Mouse (Mus musculus): ENCODE data around the gene Terf2.
A peak's percentile ranks its signal among the peaks of the same experiment; 100 is the strongest.

Gene Terf2

GRCm38 (mm10) chr8:107096366-107097036, at the start of gene Terf2:
Terf2 (minus strand) TSS chr8:107096547.
- DNase-seq (ENCODE audit: low read depth, low spot score): peak; percentile 96

- DNase-seq (ENCODE audit: low read depth, low spot score): no peak
Observed at GRCm38 (mm10) chr8:107143501-107143900, 47.2 kb upstream of the Terf2 start.

- no peak for DNase-seq (ENCODE audit: low read depth, low spot score)
Observed at GRCm38 (mm10) chr8:107142539-107142938, 46.2 kb upstream of the Terf2 start.

- DNase-seq (ENCODE audit: low read depth, low spot score): peak; percentile 29
Observed at GRCm38 (mm10) chr8:107139704-107140470, 43.5 kb upstream of the Terf2 start.

- no peak for DNase-seq (ENCODE audit: low read depth, low spot score)
Observed at GRCm38 (mm10) chr8:107138338-107138737, 42.0 kb upstream of the Terf2 start.

GRCm38 (mm10) chr8:107137591-107137990, 41.2 kb upstream of the Terf2 start:
- no peak for DNase-seq (ENCODE audit: low read depth, low spot score)

GRCm38 (mm10) chr8:107136003-107136612, 39.8 kb upstream of the Terf2 start:
- no peak for DNase-seq (ENCODE audit: low read depth, low spot score)

- no peak for DNase-seq (ENCODE audit: low read depth, low spot score)
Observed at GRCm38 (mm10) chr8:107133881-107134280, 37.5 kb upstream of the Terf2 start.

- DNase-seq (ENCODE audit: low read depth, low spot score): no peak
Observed at GRCm38 (mm10) chr8:107132581-107133491, 36.5 kb upstream of the Terf2 start.

GRCm38 (mm10) chr8:107130028-107130427, 33.7 kb upstream of the Terf2 start:
- DNase-seq (ENCODE audit: low read depth, low spot score): no peak

GRCm38 (mm10) chr8:107129171-107130025, 33.1 kb upstream of the Terf2 start:
- DNase-seq (ENCODE audit: low read depth, low spot score): no peak

GRCm38 (mm10) chr8:107124343-107124742, 28.0 kb upstream of the Terf2 start:
- no peak for DNase-seq (ENCODE audit: low read depth, low spot score)

- no peak for DNase-seq (ENCODE audit: low read depth, low spot score)
Observed at GRCm38 (mm10) chr8:107123063-107123614, 26.8 kb upstream of the Terf2 start.

- no peak for DNase-seq (ENCODE audit: low read depth, low spot score)
Observed at GRCm38 (mm10) chr8:107121681-107122291, 25.4 kb upstream of the Terf2 start.

- peak; percentile 40 for DNase-seq (ENCODE audit: low read depth, low spot score)
Observed at GRCm38 (mm10) chr8:107120806-107121205, 24.5 kb upstream of the Terf2 start.

- no peak for DNase-seq (ENCODE audit: low read depth, low spot score)
Observed at GRCm38 (mm10) chr8:107119412-107119811, 23.1 kb upstream of the Terf2 start.

- no peak for DNase-seq (ENCODE audit: low read depth, low spot score)
Observed at GRCm38 (mm10) chr8:107118803-107119233, 22.5 kb upstream of the Terf2 start.

GRCm38 (mm10) chr8:107117019-107117418, 20.7 kb upstream of the Terf2 start:
- DNase-seq (ENCODE audit: low read depth, low spot score): no peak

- peak; percentile 80 for DNase-seq (ENCODE audit: low read depth, low spot score)
Observed at GRCm38 (mm10) chr8:107116023-107116422, 19.7 kb upstream of the Terf2 start.

- DNase-seq (ENCODE audit: low read depth, low spot score): no peak
Observed at GRCm38 (mm10) chr8:107115008-107115320, 18.6 kb upstream of the Terf2 start.
